Mouse (Mus musculus): ENCODE measurements around the gene Mmp24. TPM values are rescaled to one million over a fixed set of nuclear protein-coding genes. Genes with fewer than 3 reads are reported as not detected.

The Mmp24 gene
- polyA plus RNA-seq, 1 experiment from 2014 or later: not detected

DNA sequence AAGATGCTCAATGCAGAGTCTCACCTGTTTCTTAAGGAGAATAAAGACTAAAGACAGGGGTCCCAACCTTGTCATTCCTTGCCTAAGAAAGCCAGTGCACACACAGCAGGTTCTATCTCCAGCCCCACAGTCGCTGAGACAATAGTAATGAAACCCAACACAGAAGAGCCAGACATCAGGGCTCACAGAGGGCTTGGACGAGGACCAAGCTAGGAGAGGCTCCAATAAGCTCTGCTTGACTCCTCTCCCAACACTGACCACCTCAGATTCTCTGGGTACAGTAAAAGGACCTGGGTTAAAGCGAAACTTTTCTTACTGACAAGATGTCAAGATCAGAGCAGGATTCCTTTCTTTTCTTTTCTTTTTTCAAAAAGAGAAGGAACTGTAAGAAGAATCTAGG lies 23.5 kb downstream of the Mmp24 start:
- WGBS (ENCODE audit: insufficient replicate concordance): 28% methylated on average over 3 of the region's 3 CpGs

DNA sequence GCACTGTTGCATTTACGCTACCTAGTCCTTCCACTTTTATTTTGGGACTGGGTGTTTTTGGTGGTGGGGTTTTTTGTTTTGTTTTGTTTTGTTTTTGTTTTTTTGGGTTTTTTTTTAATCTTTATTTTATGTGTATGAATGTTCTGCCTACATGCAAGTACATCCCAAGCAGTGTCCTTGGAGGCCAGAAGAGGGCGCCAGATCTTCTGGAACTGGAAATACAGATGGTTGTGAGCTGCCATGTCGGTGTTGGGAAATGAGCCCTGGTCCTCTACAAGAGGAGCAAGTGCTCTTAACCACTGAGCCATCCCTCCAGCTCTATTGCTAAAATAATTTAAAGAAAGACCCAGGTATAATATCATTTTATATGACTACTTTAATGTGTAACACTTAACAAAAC lies 27.6 kb downstream of the Mmp24 start:
- Histone ChIP-seq H3K4me2 (no peak overlapping the region), H3K27me3 (peaks cover 14% of the 10 kb centered on the region), H3K27ac (replicated peaks) (no peak overlapping the region), H3K9ac (no peak overlapping the region), H3K4me3 (replicated peaks) (no peak overlapping the region), H3K36me3 (replicated peaks) (no peaks in the 10 kb centered on the region), H3K9me3 (replicated peaks) (no peaks in the 10 kb centered on the region), H3K4me1 (replicated peaks) (no peaks in the 10 kb centered on the region)
- WGBS (ENCODE audit: insufficient replicate concordance): 39% methylated on average over 3 of the region's 3 CpGs
- no peak for ATAC-seq (ENCODE audit: insufficient read depth)

More for the DNA sequence above, 23.5 kb downstream of the Mmp24 start:
- ATAC-seq (ENCODE audit: insufficient read depth): no peak
- no peak overlapping the region for H3K9ac ChIP-seq
- H3K36me3 ChIP-seq (replicated peaks): no peaks in the 10 kb centered on the region
- no peaks in the 10 kb centered on the region for H3K9me3 ChIP-seq (replicated peaks)
- H3K4me3 ChIP-seq (replicated peaks): no peak overlapping the region
- peaks cover 15% of the 10 kb centered on the region for H3K27me3 ChIP-seq
- H3K4me2 ChIP-seq: no peak overlapping the region
- no peak overlapping the region for H3K27ac ChIP-seq (replicated peaks)
- H3K4me1 ChIP-seq (replicated peaks): no peaks in the 10 kb centered on the region

DNA sequence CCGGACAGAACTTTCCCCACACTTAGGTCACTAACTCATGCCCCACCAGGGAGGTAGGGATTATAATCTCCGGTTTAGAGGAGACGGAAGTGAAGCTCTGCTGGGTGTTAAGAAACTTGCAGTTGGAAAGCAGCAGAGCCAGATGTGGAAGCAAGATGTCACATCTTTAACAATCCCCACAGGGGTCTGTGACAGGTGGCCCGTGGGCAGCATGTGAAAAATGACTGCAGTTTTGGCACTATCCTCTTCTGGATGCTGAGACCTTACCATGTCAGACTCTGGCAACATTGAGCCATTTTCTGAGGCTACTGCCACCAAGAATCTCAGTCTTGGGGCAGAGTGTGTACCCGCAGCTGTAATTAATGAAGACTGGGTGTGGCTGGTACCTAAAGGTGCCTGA lies 28.9 kb downstream of the Mmp24 start:
- no peak for ATAC-seq (ENCODE audit: insufficient read depth)
- H3K4me1 ChIP-seq (replicated peaks): no peaks in the 10 kb centered on the region
- H3K27me3 ChIP-seq: peaks cover 10% of the 10 kb centered on the region
- H3K27ac ChIP-seq (replicated peaks): no peak overlapping the region
- H3K36me3 ChIP-seq (replicated peaks): no peaks in the 10 kb centered on the region
- H3K9ac ChIP-seq: no peak overlapping the region
- no peak overlapping the region for H3K4me3 ChIP-seq (replicated peaks)
- H3K9me3 ChIP-seq (replicated peaks): no peaks in the 10 kb centered on the region
- H3K4me2 ChIP-seq: no peak overlapping the region
- WGBS (ENCODE audit: insufficient replicate concordance): 45% methylated on average over 5 of the region's 5 CpGs

DNA sequence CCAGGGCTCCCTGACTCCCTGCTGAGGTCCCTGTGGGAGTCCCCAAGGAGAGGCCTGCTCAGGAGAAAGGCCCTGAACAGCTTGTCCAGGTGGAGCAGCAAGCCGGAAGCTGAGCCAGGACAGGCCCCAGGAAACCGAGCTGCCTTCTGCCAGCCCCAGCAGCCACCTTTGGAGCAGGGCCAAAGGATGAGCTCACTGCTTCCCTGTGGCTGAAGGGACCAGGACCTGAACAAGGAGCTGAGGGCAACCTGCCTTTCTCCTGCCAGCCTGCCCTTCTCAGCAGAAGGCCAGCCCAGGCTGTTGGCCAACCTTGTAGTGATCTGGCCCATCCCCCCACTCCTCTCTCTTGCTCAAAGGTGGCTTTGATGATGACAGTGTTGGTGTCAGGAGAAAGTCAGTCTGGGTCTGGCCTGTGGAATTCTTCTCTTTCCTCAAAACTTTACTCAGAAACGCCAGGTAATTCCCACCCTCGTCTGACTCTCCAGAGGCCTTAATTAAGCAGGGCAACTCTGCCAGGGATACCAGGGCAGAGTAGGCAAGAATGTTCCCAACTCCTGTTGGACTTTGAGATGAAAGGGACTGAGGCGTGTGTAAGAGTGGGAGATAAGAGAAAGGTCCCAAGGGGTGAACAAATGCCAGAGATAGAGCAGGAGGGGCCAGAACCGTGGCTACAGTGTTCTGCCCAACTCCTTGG lies 30.2 kb downstream of the Mmp24 start:
- 29% methylated on average over 6 of the region's 6 CpGs for WGBS (ENCODE audit: insufficient replicate concordance)
- Histone ChIP-seq H3K4me1 (replicated peaks) (no peaks in the 10 kb centered on the region), H3K9me3 (replicated peaks) (no peaks in the 10 kb centered on the region), H3K27ac (replicated peaks) (no peak overlapping the region), H3K4me2 (no peak overlapping the region), H3K36me3 (replicated peaks) (no peaks in the 10 kb centered on the region), H3K4me3 (replicated peaks) (no peak overlapping the region), H3K27me3 (no peaks in the 10 kb centered on the region; the same call in 1 of the 2 replicates), H3K9ac (no peak overlapping the region)
- ATAC-seq (ENCODE audit: insufficient read depth): no peak

DNA sequence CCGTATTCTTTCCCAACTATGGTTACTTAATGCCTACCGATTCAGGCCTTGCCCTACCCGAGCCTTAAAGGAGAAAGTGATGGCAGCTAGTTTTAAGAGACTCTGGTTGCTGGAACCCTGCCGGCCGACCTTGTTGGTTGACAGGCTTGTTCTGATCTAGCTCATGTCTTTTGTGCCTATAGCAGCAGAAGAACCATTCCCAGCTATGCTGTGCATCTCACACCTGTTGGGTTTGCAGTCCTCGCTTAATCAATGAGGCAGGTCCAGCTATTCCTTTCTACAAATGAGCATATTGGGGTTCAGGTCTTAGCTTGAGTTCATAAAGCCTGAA lies 30.7 kb downstream of the Mmp24 start:
- WGBS (ENCODE audit: insufficient replicate concordance): 47% methylated on average over 6 of the region's 6 CpGs
- no peaks in the 10 kb centered on the region for H3K36me3 ChIP-seq (replicated peaks)

DNA sequence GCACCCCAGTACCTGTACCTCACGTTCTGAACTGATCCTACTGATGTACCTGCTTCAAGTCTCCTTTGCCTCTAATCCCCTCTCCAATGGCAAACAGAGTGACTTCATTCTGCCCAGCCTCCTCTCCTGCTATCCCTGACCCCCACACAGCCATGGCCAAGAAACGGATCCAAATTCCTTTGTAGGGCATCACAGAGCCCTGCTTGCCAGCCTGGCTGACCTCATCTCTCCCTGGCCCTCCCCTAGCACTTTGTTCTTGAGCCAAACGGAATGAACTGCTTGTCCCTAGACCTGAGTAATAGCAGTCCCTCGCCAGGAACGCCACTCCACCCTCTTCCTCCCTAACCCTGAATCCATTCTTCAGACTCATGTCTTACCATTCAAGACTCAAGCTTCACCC lies 31.4 kb downstream of the Mmp24 start:
- Histone ChIP-seq H3K9ac (no peak overlapping the region), H3K4me1 (replicated peaks) (no peaks in the 10 kb centered on the region), H3K4me3 (replicated peaks) (no peak overlapping the region), H3K9me3 (replicated peaks) (no peaks in the 10 kb centered on the region), H3K4me2 (no peak overlapping the region), H3K36me3 (replicated peaks) (no peaks in the 10 kb centered on the region), H3K27me3 (no peaks in the 10 kb centered on the region; the same call in 1 of the 2 replicates), H3K27ac (replicated peaks) (no peak overlapping the region)
- WGBS (ENCODE audit: insufficient replicate concordance): 48% methylated on average over 5 of the region's 5 CpGs
- ATAC-seq (ENCODE audit: insufficient read depth): no peak

More for the DNA sequence above, 30.7 kb downstream of the Mmp24 start:
- Histone ChIP-seq H3K27me3 (no peaks in the 10 kb centered on the region; the same call in 1 of the 2 replicates), H3K9me3 (replicated peaks) (no peaks in the 10 kb centered on the region), H3K9ac (no peak overlapping the region), H3K27ac (replicated peaks) (no peak overlapping the region), H3K4me1 (replicated peaks) (no peaks in the 10 kb centered on the region), H3K4me2 (no peak overlapping the region), H3K4me3 (replicated peaks) (no peak overlapping the region)
- ATAC-seq (ENCODE audit: insufficient read depth): no peak

DNA sequence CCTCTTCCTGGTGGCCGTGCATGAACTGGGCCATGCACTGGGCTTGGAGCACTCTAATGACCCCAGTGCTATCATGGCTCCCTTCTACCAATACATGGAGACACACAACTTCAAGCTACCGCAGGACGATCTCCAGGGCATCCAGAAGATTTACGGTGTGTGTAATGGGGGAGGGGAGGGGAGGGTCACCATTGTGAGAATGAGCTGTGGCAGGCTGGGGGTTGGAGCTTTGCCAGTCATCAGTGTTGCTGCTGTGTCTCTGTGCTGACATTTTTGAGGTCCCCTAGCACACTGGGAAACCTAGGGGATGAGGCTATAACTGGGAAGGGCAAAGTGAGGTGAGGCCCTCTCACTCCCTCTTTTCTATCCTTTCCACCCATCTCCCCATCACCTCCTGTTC lies 32.3 kb downstream of the Mmp24 start:
- H3K4me3 ChIP-seq (replicated peaks): no peak overlapping the region
- H3K9me3 ChIP-seq (replicated peaks): no peaks in the 10 kb centered on the region
- H3K27me3 ChIP-seq: no peaks in the 10 kb centered on the region; the same call in 1 of the 2 replicates
- 51% methylated on average over 4 of the region's 4 CpGs for WGBS (ENCODE audit: insufficient replicate concordance)
- no peak overlapping the region for H3K4me2 ChIP-seq
- no peak overlapping the region for H3K9ac ChIP-seq
- H3K36me3 ChIP-seq (replicated peaks): no peaks in the 10 kb centered on the region
- no peak for ATAC-seq (ENCODE audit: insufficient read depth)
- H3K4me1 ChIP-seq (replicated peaks): no peaks in the 10 kb centered on the region
- no peak overlapping the region for H3K27ac ChIP-seq (replicated peaks)

DNA sequence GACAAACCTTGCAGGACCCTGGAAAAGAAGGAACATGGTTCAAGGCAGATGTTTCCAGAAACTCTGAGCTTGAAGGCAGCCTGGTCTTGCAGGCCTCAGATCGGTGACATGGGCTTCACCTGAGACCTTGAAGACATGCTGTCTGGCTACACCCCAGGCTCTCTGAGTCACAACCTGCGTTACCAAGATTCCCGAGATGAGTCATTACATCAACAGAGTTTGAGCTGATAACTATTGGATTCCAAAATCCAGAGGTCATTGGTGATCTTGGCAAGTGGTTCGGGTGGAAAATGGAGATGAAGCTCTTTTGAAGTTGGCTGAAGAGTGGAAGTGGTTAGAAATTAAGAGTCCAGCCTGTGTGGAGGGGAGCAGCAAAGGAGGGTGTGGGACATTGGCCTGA lies 34.5 kb downstream of the Mmp24 start:
- Histone ChIP-seq H3K4me3 (replicated peaks) (no peak overlapping the region), H3K9ac (no peak overlapping the region), H3K36me3 (replicated peaks) (no peaks in the 10 kb centered on the region), H3K27ac (replicated peaks) (no peak overlapping the region), H3K4me1 (replicated peaks) (no peaks in the 10 kb centered on the region), H3K9me3 (replicated peaks) (no peaks in the 10 kb centered on the region), H3K27me3 (no peaks in the 10 kb centered on the region; the same call in 1 of the 2 replicates), H3K4me2 (no peak overlapping the region)
- ATAC-seq (ENCODE audit: insufficient read depth): no peak
- WGBS (ENCODE audit: insufficient replicate concordance): 60% methylated on average over 4 of the region's 4 CpGs

DNA sequence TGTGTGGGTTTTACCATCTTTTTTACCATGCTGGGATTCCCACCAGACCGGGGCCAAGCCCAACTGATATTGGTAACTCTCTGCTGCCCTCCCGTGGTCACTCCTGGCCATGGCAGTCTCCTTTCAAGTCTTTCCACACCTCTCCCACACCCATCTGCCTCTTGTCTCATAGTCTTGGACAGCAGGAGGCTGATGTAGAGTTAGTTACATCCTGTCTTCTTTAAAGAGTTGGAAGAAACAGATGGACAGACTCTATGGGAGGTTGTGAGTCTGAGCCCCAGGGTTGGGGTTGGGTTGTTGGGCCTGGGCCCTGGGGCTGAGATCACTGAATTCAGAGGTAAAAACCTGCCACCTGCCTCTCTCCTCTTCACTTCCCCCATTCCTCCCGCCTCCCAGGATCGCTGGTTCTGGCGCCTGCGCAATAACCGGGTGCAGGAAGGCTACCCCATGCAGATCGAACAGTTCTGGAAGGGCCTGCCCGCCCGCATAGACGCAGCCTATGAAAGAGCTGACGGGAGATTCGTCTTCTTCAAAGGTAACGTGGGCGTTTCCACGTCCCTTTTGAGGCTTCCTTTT lies 36.8 kb downstream of the Mmp24 start:
- Histone ChIP-seq H3K27me3 (no peaks in the 10 kb centered on the region; the same call in 1 of the 2 replicates), H3K36me3 (replicated peaks) (no peaks in the 10 kb centered on the region)
- no peak for ATAC-seq (ENCODE audit: insufficient read depth)

DNA sequence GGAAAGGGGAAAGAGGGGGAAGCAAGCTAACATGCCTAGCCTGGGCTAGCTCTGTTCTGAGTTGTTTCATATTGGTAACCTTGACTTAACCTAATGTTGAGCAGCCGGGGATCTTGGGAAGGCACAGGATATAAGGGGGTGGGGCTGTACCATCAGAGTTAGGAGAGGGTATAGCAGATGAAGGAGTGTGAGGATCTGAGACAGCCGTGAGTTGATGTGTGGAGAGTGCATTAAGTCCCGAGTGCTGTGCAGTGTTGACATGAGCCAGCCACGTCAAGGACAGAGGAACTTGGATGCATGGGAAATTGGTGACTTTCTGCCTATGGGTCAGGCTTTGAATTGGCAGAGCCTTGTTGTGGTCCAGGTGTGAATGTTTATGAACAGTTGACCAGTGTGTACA lies 37.5 kb downstream of the Mmp24 start:
- Histone ChIP-seq H3K36me3 (replicated peaks) (no peaks in the 10 kb centered on the region), H3K27me3 (no peaks in the 10 kb centered on the region; the same call in 1 of the 2 replicates), H3K4me3 (replicated peaks) (no peak overlapping the region), H3K9me3 (replicated peaks) (no peaks in the 10 kb centered on the region), H3K27ac (replicated peaks) (no peak overlapping the region), H3K4me2 (no peak overlapping the region), H3K9ac (no peak overlapping the region), H3K4me1 (replicated peaks) (peaks cover 2% of the 10 kb centered on the region; the same call in 1 of the 2 replicates)
- no peak for ATAC-seq (ENCODE audit: insufficient read depth)
- 67% methylated on average over 4 of the region's 4 CpGs for WGBS (ENCODE audit: insufficient replicate concordance)

More for the DNA sequence above, 36.8 kb downstream of the Mmp24 start:
- Histone ChIP-seq H3K9ac (no peak overlapping the region), H3K4me3 (replicated peaks) (no peak overlapping the region), H3K27ac (replicated peaks) (no peak overlapping the region), H3K4me1 (replicated peaks) (no peaks in the 10 kb centered on the region), H3K9me3 (replicated peaks) (no peaks in the 10 kb centered on the region), H3K4me2 (no peak overlapping the region)
- 32% methylated on average over 16 of the region's 16 CpGs for WGBS (ENCODE audit: insufficient replicate concordance)

DNA sequence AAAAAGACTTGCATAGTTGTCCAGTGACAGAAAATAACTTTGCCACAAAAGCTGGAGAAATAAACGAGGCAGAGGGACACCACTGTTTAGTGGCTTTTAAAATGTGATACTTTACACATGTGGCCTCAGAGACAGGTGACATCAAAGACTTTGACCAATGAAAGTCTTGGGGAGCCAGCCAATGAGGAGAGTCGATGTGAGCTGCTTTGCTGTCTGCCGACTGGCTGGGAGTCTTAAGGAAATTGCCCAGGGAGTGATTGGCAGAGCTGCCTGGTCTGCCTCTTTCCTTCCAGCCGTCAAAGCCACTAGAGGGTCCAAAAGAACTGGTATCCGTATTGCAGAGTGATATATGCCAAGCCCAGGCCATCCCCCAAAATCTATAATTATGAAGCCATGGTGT lies 39.7 kb downstream of the Mmp24 start:
- 22% methylated on average over 5 of the region's 5 CpGs for WGBS (ENCODE audit: insufficient replicate concordance)

More for the DNA sequence above, 39.7 kb downstream of the Mmp24 start:
- H3K4me1 ChIP-seq (replicated peaks): peaks cover 22% of the 10 kb centered on the region
- H3K27me3 ChIP-seq: no peaks in the 10 kb centered on the region; the same call in 1 of the 2 replicates
- no peak for ATAC-seq (ENCODE audit: insufficient read depth)
- H3K9me3 ChIP-seq (replicated peaks): no peaks in the 10 kb centered on the region
- H3K36me3 ChIP-seq (replicated peaks): peaks cover 4% of the 10 kb centered on the region; the same call in 1 of the 2 replicates
- H3K4me3 ChIP-seq (replicated peaks): no peak overlapping the region
- no peak overlapping the region for H3K9ac ChIP-seq
- H3K27ac ChIP-seq (replicated peaks): no peak overlapping the region
- H3K4me2 ChIP-seq: no peak overlapping the region
